Mouse (Mus musculus) liver, embryonic 12.5 days (tissue): ENCODE measurements around the gene Cdk4. TPM values are rescaled to one million over a fixed set of nuclear protein-coding genes. Genes with fewer than 3 reads are reported as not detected.
"Not testable (repeated sequence)": the region's sequence is repeated elsewhere in the genome, so short reads cannot be mapped to it uniquely, and the experiment has no call there.

Experiments
- ATAC-seq: fragments of 200-750 bp; cut with Nextera tagmentation; 2 replicates; pipeline ENCODE4 v1.8.0; 2017; ENCODE audit warnings: moderate number of reproducible peaks, mild to moderate bottlenecking, moderate library complexity
- H3K27ac ChIP-seq: fragments of 300-500 bp; sonication (generic); 2 replicates; pipeline ENCODE4 v1.5.1; 2016; ENCODE audit warnings: mild to moderate bottlenecking
- H3K27me3 ChIP-seq: fragments of 300-500 bp; sonication (generic); replicated peaks from 2 replicates; pipeline ENCODE4 v1.6.1; 2016; ENCODE audit warnings: mild to moderate bottlenecking, moderate library complexity
- H3K36me3 ChIP-seq: fragments of 300-500 bp; sonication (generic); 2 replicates; pipeline ENCODE4 v1.6.1; 2016; ENCODE audit warnings: mild to moderate bottlenecking, moderate library complexity
- H3K4me1 ChIP-seq: fragments of 300-500 bp; sonication (generic); 2 replicates; pipeline ENCODE4 v1.6.1; 2016
- H3K4me2 ChIP-seq: fragments of 300-500 bp; sonication (generic); 2 replicates; pipeline ENCODE4 v1.6.1; 2016; ENCODE audit warnings: mild to moderate bottlenecking, moderate library complexity
- H3K4me3 ChIP-seq: fragments of 300-500 bp; sonication (generic); 2 replicates; pipeline ENCODE4 v1.5.1; 2016; ENCODE audit warnings: mild to moderate bottlenecking, moderate library complexity
- H3K9ac ChIP-seq: fragments of 300-500 bp; sonication (generic); 2 replicates; pipeline ENCODE4 v1.6.1; 2016; ENCODE audit warnings: mild to moderate bottlenecking, moderate library complexity
- H3K9me3 ChIP-seq: fragments of 300-500 bp; sonication (generic); replicated peaks from 2 replicates; pipeline ENCODE4 v1.6.1; 2016; ENCODE audit warnings: mild to moderate bottlenecking, moderate library complexity
- WGBS: fragments of 180-500 bp; shearing (Covaris S2); methylation state at CpG from one replicate; pipeline ENCODE4 v1.1.7; 2016; ENCODE audit not compliant: insufficient replicate concordance; 5-methylcytosine and 5-hydroxymethylcytosine counted together
- polyA plus RNA-seq: library from polyadenylated mRNA; unstranded; fragments of >200 nt; fragmentation: Nextera tagmentation; extraction: Ambion mirVana; gene quantifications from 2 replicates; pipeline ENCODE4 v1.2.1, GENCODE M21; 2016

Gene Cdk4
- polyA plus RNA-seq, 1 experiment from 2014 or later: 777 TPM

- Histone ChIP-seq H3K36me3 (peaks cover 43% of the 10 kb centered on the region), H3K4me2 (peak overlapping the region; percentile 79), H3K27ac (peak overlapping the region; percentile 80), H3K4me1 (peaks cover 56% of the 10 kb centered on the region), H3K9me3 (no peaks in the 10 kb centered on the region), H3K4me3 (peak overlapping the region; percentile 76), H3K9ac (peak overlapping the region; percentile 78), H3K27me3 (no peaks in the 10 kb centered on the region)
- peak; percentile 11; the same call in 1 of the 2 replicates for ATAC-seq
- WGBS: 8% methylated on average over 30 of the region's 30 CpGs
These were observed 6.2 kb downstream of the Cdk4 start for GRCm38 (mm10) chr10:127069281-127070189.

- peak within 1 kb of the TSS; percentile 78 for H3K9ac ChIP-seq
- H3K4me2 ChIP-seq: peak within 1 kb of the TSS; percentile 79
- peaks cover 52% of the 10 kb centered on the region for H3K4me1 ChIP-seq
- H3K27ac ChIP-seq: peak within 1 kb of the TSS; percentile 80
- ATAC-seq: peak; percentile 85
- peaks cover 34% of the 10 kb centered on the region for H3K36me3 ChIP-seq
- 1% methylated on average over 36 of the region's 36 CpGs for WGBS
- H3K27me3 ChIP-seq: peaks cover 6% of the 10 kb centered on the region
- H3K4me3 ChIP-seq: peak within 1 kb of the TSS; percentile 76
- no peaks in the 10 kb centered on the region for H3K9me3 ChIP-seq
These were observed 7.1 kb downstream of the Cdk4 start, which contains the start of gene Tspan31 for GRCm38 (mm10) chr10:127070190-127071121. Tspan31 (minus strand) TSS chr10:127070264.

GRCm38 (mm10) chr10:127071203-127071602 lies 7.9 kb downstream of the Cdk4 start:
- peak overlapping the region; percentile 67 for H3K9ac ChIP-seq
- 49% methylated on average over 9 of the region's 9 CpGs for whole genome bisulfite sequencing
- no peak for ATAC-seq

GRCm38 (mm10) chr10:127072270-127072669 lies 8.9 kb downstream of the Cdk4 start:
- Histone ChIP-seq H3K36me3 (peaks cover 16% of the 10 kb centered on the region), H3K27me3 (peaks cover 23% of the 10 kb centered on the region), H3K4me1 (peaks cover 54% of the 10 kb centered on the region)
- ATAC-seq, H3K9me3 ChIP-seq, H3K4me2 ChIP-seq, H3K27ac ChIP-seq, H3K9ac ChIP-seq, H3K4me3 ChIP-seq: not testable (repeated sequence)
- WGBS: 86% methylated on average over 4 of the region's 4 CpGs

More at GRCm38 (mm10) chr10:127071203-127071602, 7.9 kb downstream of the Cdk4 start:
- H3K36me3 ChIP-seq: peaks cover 26% of the 10 kb centered on the region
- H3K4me1 ChIP-seq: peaks cover 52% of the 10 kb centered on the region
- peak overlapping the region; percentile 79 for H3K4me2 ChIP-seq
- peak overlapping the region; percentile 76 for H3K4me3 ChIP-seq
- H3K27ac ChIP-seq: no peak overlapping the region
- peaks cover 13% of the 10 kb centered on the region for H3K27me3 ChIP-seq
- no peaks in the 10 kb centered on the region for H3K9me3 ChIP-seq

- not testable (repeated sequence) for H3K9ac ChIP-seq, H3K4me3 ChIP-seq, H3K9me3 ChIP-seq, H3K36me3 ChIP-seq, ATAC-seq, H3K27ac ChIP-seq, H3K4me2 ChIP-seq
- Histone ChIP-seq H3K27me3 (peaks cover 29% of the 10 kb centered on the region), H3K4me1 (peaks cover 57% of the 10 kb centered on the region)
- 69% methylated on average over 2 of the region's 2 CpGs for WGBS
These were observed 9.6 kb downstream of the Cdk4 start for GRCm38 (mm10) chr10:127072969-127073368.

- no peak for ATAC-seq
- Histone ChIP-seq H3K27me3 (peaks cover 39% of the 10 kb centered on the region), H3K36me3 (no peaks in the 10 kb centered on the region; the same call in 1 of the 2 replicates), H3K27ac (no peak overlapping the region), H3K9ac (no peak overlapping the region), H3K4me1 (peaks cover 57% of the 10 kb centered on the region), H3K9me3 (no peaks in the 10 kb centered on the region), H3K4me2 (no peak overlapping the region), H3K4me3 (no peak overlapping the region)
- WGBS: 91% methylated on average over 1 of the region's 1 CpGs
These were observed 10.6 kb downstream of the Cdk4 start for GRCm38 (mm10) chr10:127073981-127074380.

GRCm38 (mm10) chr10:127075080-127075479 lies 11.7 kb downstream of the Cdk4 start, which contains the start of gene Agap2:
Agap2 (plus strand) TSS chr10:127075284.
- peaks cover 50% of the 10 kb centered on the region for H3K27me3 ChIP-seq

GRCm38 (mm10) chr10:127075651-127076050 lies 12.3 kb downstream of the Cdk4 start:
- Histone ChIP-seq H3K4me3 (peak overlapping the region; percentile 43), H3K4me2 (peak overlapping the region; percentile 58), H3K36me3 (no peaks in the 10 kb centered on the region), H3K27me3 (peaks cover 56% of the 10 kb centered on the region), H3K9ac (peak overlapping the region; percentile 43), H3K4me1 (peaks cover 64% of the 10 kb centered on the region), H3K9me3 (no peaks in the 10 kb centered on the region), H3K27ac (no peak overlapping the region)
- no peak for ATAC-seq
- 19% methylated on average over 8 of the region's 8 CpGs for WGBS

More at GRCm38 (mm10) chr10:127075080-127075479, 11.7 kb downstream of the Cdk4 start, which contains the start of gene Agap2:
- no peaks in the 10 kb centered on the region for H3K36me3 ChIP-seq
- ATAC-seq: 0 out of 2 replicates have a peak, but pooled peaks have one; percentile 25
- H3K4me1 ChIP-seq: peaks cover 59% of the 10 kb centered on the region
- H3K9ac ChIP-seq: peak within 1 kb of the TSS; percentile 43
- H3K9me3 ChIP-seq: no peaks in the 10 kb centered on the region
- H3K27ac ChIP-seq: no peak within 1 kb of the TSS
- peak within 1 kb of the TSS; percentile 43 for H3K4me3 ChIP-seq
- WGBS: 16% methylated on average over 9 of the region's 9 CpGs
- peak within 1 kb of the TSS; percentile 58 for H3K4me2 ChIP-seq

- no peak overlapping the region for H3K27ac ChIP-seq
- H3K4me1 ChIP-seq: peaks cover 64% of the 10 kb centered on the region
- H3K9me3 ChIP-seq: no peaks in the 10 kb centered on the region
- peak overlapping the region; percentile 43 for H3K4me3 ChIP-seq
- peak overlapping the region; percentile 58 for H3K4me2 ChIP-seq
- H3K9ac ChIP-seq: no peak overlapping the region
- ATAC-seq: no peak
- WGBS: 28% methylated on average over 4 of the region's 4 CpGs
- no peaks in the 10 kb centered on the region for H3K36me3 ChIP-seq
- H3K27me3 ChIP-seq: peaks cover 60% of the 10 kb centered on the region
These were observed 12.7 kb downstream of the Cdk4 start for GRCm38 (mm10) chr10:127076082-127076481.

GRCm38 (mm10) chr10:127077515-127077914 lies 14.2 kb downstream of the Cdk4 start:
- WGBS: 52% methylated on average over 10 of the region's 10 CpGs

GRCm38 (mm10) chr10:127078001-127078676 lies 14.8 kb downstream of the Cdk4 start:
- peaks cover 81% of the 10 kb centered on the region for H3K27me3 ChIP-seq
- ATAC-seq: no peak

More at GRCm38 (mm10) chr10:127077515-127077914, 14.2 kb downstream of the Cdk4 start:
- H3K36me3 ChIP-seq: no peaks in the 10 kb centered on the region
- H3K4me2 ChIP-seq: no peak overlapping the region
- H3K9me3 ChIP-seq: no peaks in the 10 kb centered on the region
- no peak overlapping the region for H3K27ac ChIP-seq
- ATAC-seq: no peak
- H3K9ac ChIP-seq: no peak overlapping the region
- no peak overlapping the region for H3K4me3 ChIP-seq
- peaks cover 74% of the 10 kb centered on the region for H3K4me1 ChIP-seq
- peaks cover 75% of the 10 kb centered on the region for H3K27me3 ChIP-seq

More at GRCm38 (mm10) chr10:127078001-127078676, 14.8 kb downstream of the Cdk4 start:
- Histone ChIP-seq H3K4me2 (peak overlapping the region; percentile 77), H3K36me3 (no peaks in the 10 kb centered on the region), H3K4me1 (peaks cover 75% of the 10 kb centered on the region), H3K4me3 (peak overlapping the region; percentile 53; the same call in 1 of the 2 replicates), H3K27ac (no peak overlapping the region), H3K9ac (no peak overlapping the region), H3K9me3 (no peaks in the 10 kb centered on the region)
- WGBS: 31% methylated on average over 12 of the region's 12 CpGs
